Mouse (Mus musculus) monocyte, adult 2 months (primary cell): ENCODE measurements around the gene Bace1.

Source experiments
- DNase-seq, 2 experiments: peaks; one replicate each; pipeline ENCODE4 v3.0.0; 2022; ENCODE audit warnings: low spot score in 2 of 2, low read depth in 1 of 2

Bace1 gene

GRCm38 (mm10) chr9:45893681-45894080 is 55.3 kb downstream of the Bace1 start:
- no peak for DNase-seq

GRCm38 (mm10) chr9:45905196-45905595 is 66.8 kb downstream of the Bace1 start:
- no peak for DNase-seq

- no peak for DNase-seq
These were observed 67.4 kb downstream of the Bace1 start for GRCm38 (mm10) chr9:45905811-45906237.

- DNase-seq, result peak; percentile 73 to 75
These were observed 68.1 kb downstream of the Bace1 start, which contains the start of the genes Pcsk7 and Rnf214 for GRCm38 (mm10) chr9:45906355-45907077. Gene Pcsk7, plus strand, starts transcription at chr9:45906497. Gene Rnf214, minus strand, starts transcription at chr9:45906911.

- DNase-seq, result no peak
These were observed 68.7 kb downstream of the Bace1 start for GRCm38 (mm10) chr9:45907078-45907428.

- DNase-seq, result no peak
These were observed 72.6 kb downstream of the Bace1 start for GRCm38 (mm10) chr9:45910995-45911394.

- peak in 1 of 2 experiments; percentile 26 for DNase-seq
These were observed 73.3 kb downstream of the Bace1 start for GRCm38 (mm10) chr9:45911673-45912072.
